Mouse (Mus musculus) MEL (cell line): ENCODE measurements around the gene Zbtb34. TPM values are rescaled to one million over a fixed set of nuclear protein-coding genes. Genes with fewer than 3 reads are reported as not detected.

Experiments
- DNase-seq: peaks from one replicate; pipeline ENCODE4 v3.0.0; 2011; ENCODE audit warnings: low read depth, low spot score
- H3K27ac ChIP-seq: 2 replicates; pipeline ENCODE4 v1.5.1; 2012; ENCODE audit warnings: low read depth, mild to moderate bottlenecking, control low read depth, low read length, moderate library complexity; ENCODE audit not compliant: control insufficient read depth
- H3K27me3 ChIP-seq, 2 experiments: fragments of 150-350 bp in 1 of 2; sonication (generic) in 1 of 2; 2 replicates each; pipeline ENCODE4 v1.6.1; 2012; ENCODE audit warnings: low read length in 2 of 2, mild to moderate bottlenecking in 2 of 2, improper control_type of control experiment in 1 of 2, moderate library complexity in 1 of 2; ENCODE audit not compliant: insufficient read depth in 2 of 2, control insufficient read depth in 1 of 2
- H3K36me3 ChIP-seq, 2 experiments: 2 replicates each; pipeline ENCODE4 v1.6.1; 2012 to 2014; ENCODE audit warnings: low read length in 2 of 2, improper control_type of control experiment in 1 of 2, inconsistent platforms in 1 of 2, mild to moderate bottlenecking in 1 of 2; ENCODE audit not compliant: insufficient read depth in 2 of 2, control insufficient read depth in 1 of 2
- H3K4me1 ChIP-seq, 2 experiments: fragments of 150-350 bp in 1 of 2; sonication (generic) in 1 of 2; 2 replicates each; pipeline ENCODE4 v1.6.1; 2012; ENCODE audit warnings: low read length in 2 of 2, improper control_type of control experiment in 1 of 2, mild to moderate bottlenecking in 1 of 2; ENCODE audit not compliant: insufficient read depth in 2 of 2, control insufficient read depth in 1 of 2
- H3K4me3 ChIP-seq, 2 experiments: fragments of 150-350 bp in 1 of 2; sonication (generic) in 1 of 2; 2 replicates each; pipeline ENCODE4 v1.5.1; 2012; ENCODE audit warnings: low read depth in 2 of 2, low read length in 2 of 2, mild to moderate bottlenecking in 2 of 2, moderate library complexity in 2 of 2, control low read depth in 1 of 2, improper control_type of control experiment in 1 of 2; ENCODE audit not compliant: control insufficient read depth in 1 of 2, insufficient read depth in 1 of 2
- H3K79me2 ChIP-seq: 2 replicates; pipeline ENCODE4 v1.6.1; 2012; ENCODE audit warnings: mild to moderate bottlenecking, low read length, moderate library complexity; ENCODE audit not compliant: control insufficient read depth, poor library complexity, insufficient read depth
- H3K9ac ChIP-seq: 2 replicates; pipeline ENCODE4 v1.6.1; 2012; ENCODE audit warnings: low read depth, mild to moderate bottlenecking, control low read depth, low read length, moderate library complexity; ENCODE audit not compliant: control insufficient read depth, poor library complexity, severe bottlenecking
- H3K9me3 ChIP-seq: fragments of 150-350 bp; sonication (generic); replicated peaks from 2 replicates; pipeline ENCODE4 v1.6.1; 2012; ENCODE audit warnings: mild to moderate bottlenecking, low read length, improper control_type of control experiment, moderate library complexity; ENCODE audit not compliant: insufficient read depth
- BHLHE40 ChIP-seq: IDR thresholded peaks from 2 replicates; pipeline ENCODE4 v1.6.1; 2012; ENCODE audit warnings: low read depth, mild to moderate bottlenecking, inconsistent platforms, low read length, improper control_type of control experiment, borderline replicate concordance
- CHD1 ChIP-seq: IDR thresholded peaks from 2 replicates; pipeline ENCODE4 v1.6.1; 2012; ENCODE audit warnings: low read depth, mild to moderate bottlenecking, inconsistent platforms, low read length, improper control_type of control experiment
- EP300 ChIP-seq, 2 experiments: IDR thresholded peaks; 2 replicates each; pipeline ENCODE4 v1.6.1; 2011; ENCODE audit warnings: improper control_type of control experiment in 2 of 2, low read length in 2 of 2, low read depth in 1 of 2, mild to moderate bottlenecking in 1 of 2
- ETS1 ChIP-seq: IDR thresholded peaks from 2 replicates; pipeline ENCODE4 v1.6.1; 2012; ENCODE audit warnings: low read depth, mild to moderate bottlenecking, inconsistent platforms, low read length, improper control_type of control experiment, moderate library complexity
- GATA1 ChIP-seq: IDR thresholded peaks from 2 replicates; pipeline ENCODE4 v1.6.1; 2011; ENCODE audit warnings: low read depth, low read length, improper control_type of control experiment
- MAFK ChIP-seq: IDR thresholded peaks from 2 replicates; pipeline ENCODE4 v1.6.1; 2011; ENCODE audit warnings: low read depth, mild to moderate bottlenecking, low read length, improper control_type of control experiment, borderline replicate concordance
- MAZ ChIP-seq: IDR thresholded peaks from 2 replicates; pipeline ENCODE4 v1.6.1; 2012; ENCODE audit warnings: low read depth, mild to moderate bottlenecking, inconsistent platforms, low read length, improper control_type of control experiment
- NRF1 ChIP-seq: IDR thresholded peaks from 2 replicates; pipeline ENCODE4 v1.6.1; 2014; ENCODE audit warnings: low read depth, mild to moderate bottlenecking, inconsistent platforms, low read length, improper control_type of control experiment, moderate library complexity; ENCODE audit not compliant: poor library complexity, insufficient read depth, severe bottlenecking
- POLR2AphosphoS2 ChIP-seq: IDR thresholded peaks from 2 replicates; pipeline ENCODE4 v1.6.1; 2011; ENCODE audit warnings: low read length, improper control_type of control experiment
- SIN3A ChIP-seq: IDR thresholded peaks from 2 replicates; pipeline ENCODE4 v1.6.1; 2012; ENCODE audit warnings: low read length, improper control_type of control experiment, inconsistent platforms
- TBP ChIP-seq: IDR thresholded peaks from 2 replicates; pipeline ENCODE4 v1.8.0; 2011; ENCODE audit warnings: low read depth, low read length, improper control_type of control experiment
- ZKSCAN1 ChIP-seq: IDR thresholded peaks from 2 replicates; pipeline ENCODE4 v1.6.1; 2012; ENCODE audit warnings: low read depth, mild to moderate bottlenecking, inconsistent platforms, low read length, improper control_type of control experiment, moderate library complexity
- polyA plus RNA-seq, 2 experiments: library from polyadenylated mRNA; stranded (reverse) in 1 of 2; unstranded in 1 of 2; fragments of >175 nt in 1 of 2; fragments of >200 nt in 1 of 2; gene quantifications; 2 replicates each; pipeline versions ENCODE4 v1.2.1 to v1.2.4; 2012; ENCODE audit warnings: low replicate concordance in 2 of 2, low read depth in 1 of 2; ENCODE audit not compliant: insufficient read length in 2 of 2, insufficient read depth in 1 of 2, missing spikeins in 1 of 2
- total RNA-seq: library from RNA; depleted of rRNA; stranded (reverse); fragments of 300-350 nt; gene quantifications from 2 replicates; pipeline ENCODE4 v1.2.3, GENCODE M21; 2012

The Zbtb34 gene
- total and polyA plus RNA-seq, 3 experiments = 9.6 to 10.1 TPM; not detected in 1

DNA sequence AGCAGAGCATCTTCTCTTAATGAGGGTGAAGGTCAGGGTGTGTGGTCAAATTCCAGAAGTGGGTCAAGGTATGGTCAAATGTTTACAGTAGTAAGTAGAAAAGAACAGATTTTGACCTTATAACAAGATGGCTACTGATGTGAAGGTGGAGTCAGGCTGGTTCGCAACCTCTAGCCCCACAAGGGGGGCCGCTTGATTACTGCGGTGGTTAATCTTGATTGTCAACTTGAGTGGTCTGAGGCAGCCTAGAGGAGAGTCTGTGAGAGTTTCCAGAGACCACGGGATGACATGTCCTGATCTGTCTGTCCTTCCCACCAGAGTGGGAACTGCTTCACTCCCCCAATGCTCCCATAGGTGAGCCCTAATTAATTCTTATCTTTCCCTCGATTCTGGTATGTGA lies 30.6 kb downstream of the Zbtb34 start:
- H3K4me3 ChIP-seq = no peak overlapping the region
- peaks cover 15 to 30% of the 10 kb centered on the region in 2 experiments for H3K4me1 ChIP-seq
- no peaks in the 10 kb centered on the region for H3K27me3 ChIP-seq
- no peaks in the 10 kb centered on the region for H3K9me3 ChIP-seq
- H3K79me2 ChIP-seq = no peaks in the 10 kb centered on the region
- no peak overlapping the region for H3K27ac ChIP-seq
- H3K36me3 ChIP-seq = peaks cover 0 to 26% of the 10 kb centered on the region in 2 experiments; a peak in 2 of 4 replicates
- no peak overlapping the region for H3K9ac ChIP-seq
- no peak for TF ChIP-seq EP300 (IDR thresholded peaks at IDR 0.05; ENCODE audit: low read depth in 1 of 2, low read length in 2 of 2)
- no peak for DNase-seq

DNA sequence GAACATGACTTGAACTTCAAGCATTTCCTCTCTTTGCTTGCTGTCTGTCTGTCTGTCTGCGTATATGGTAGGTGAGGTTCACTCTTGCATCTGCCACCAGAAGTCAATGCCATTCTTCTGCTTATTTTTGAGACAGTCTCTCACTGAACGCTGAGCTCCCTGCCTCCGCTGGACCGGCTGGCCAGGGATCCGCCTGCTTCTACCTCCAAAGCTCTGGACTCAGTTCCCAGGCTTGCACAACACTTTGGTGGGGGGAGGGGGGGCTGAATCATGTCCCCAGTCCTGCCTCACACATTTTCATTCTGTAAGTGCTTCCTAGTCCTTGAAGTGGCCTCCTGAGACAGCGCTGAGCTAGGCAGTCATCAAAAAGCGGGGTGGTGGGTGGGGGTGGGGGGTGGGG lies 32.0 kb downstream of the Zbtb34 start:
- Histone ChIP-seq H3K4me3 (no peak overlapping the region), H3K27ac (no peak overlapping the region), H3K4me1 (peaks cover 9 to 19% of the 10 kb centered on the region in 2 experiments), H3K36me3 (peaks cover 0 to 18% of the 10 kb centered on the region in 2 experiments; a peak in 2 of 4 replicates), H3K79me2 (no peaks in the 10 kb centered on the region), H3K9me3 (no peaks in the 10 kb centered on the region), H3K9ac (no peak overlapping the region), H3K27me3 (no peaks in the 10 kb centered on the region)
- TF ChIP-seq MAZ (no peak), SIN3A (no peak), EP300 (IDR thresholded peaks at IDR 0.05; ENCODE audit: low read depth in 1 of 2, low read length in 2 of 2) (no peak), GATA1 (no peak), BHLHE40 (no peak), ZKSCAN1 (no peak)
- DNase-seq = no peak

DNA sequence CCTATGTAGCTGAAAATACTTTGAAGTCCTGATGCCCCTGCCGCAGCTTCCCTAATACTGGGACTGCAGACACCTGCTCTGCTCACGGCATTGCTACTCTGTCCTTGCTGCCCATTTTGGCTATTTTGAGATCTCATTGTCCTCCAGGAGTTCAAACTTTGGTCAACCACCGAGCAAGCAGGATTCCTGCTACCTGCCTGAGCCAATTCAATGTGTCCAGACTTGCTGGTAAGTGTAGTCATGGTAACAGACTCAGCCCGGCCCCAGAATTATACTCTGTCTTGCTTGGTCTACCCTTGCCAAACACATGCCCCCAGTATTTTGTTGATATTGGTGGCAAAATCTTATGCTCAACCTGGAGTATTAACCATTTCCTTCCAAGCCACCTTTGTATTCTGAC lies 34.1 kb downstream of the Zbtb34 start:
- no peak for TF ChIP-seq MAFK
- H3K4me3 ChIP-seq = no peak overlapping the region

DNA sequence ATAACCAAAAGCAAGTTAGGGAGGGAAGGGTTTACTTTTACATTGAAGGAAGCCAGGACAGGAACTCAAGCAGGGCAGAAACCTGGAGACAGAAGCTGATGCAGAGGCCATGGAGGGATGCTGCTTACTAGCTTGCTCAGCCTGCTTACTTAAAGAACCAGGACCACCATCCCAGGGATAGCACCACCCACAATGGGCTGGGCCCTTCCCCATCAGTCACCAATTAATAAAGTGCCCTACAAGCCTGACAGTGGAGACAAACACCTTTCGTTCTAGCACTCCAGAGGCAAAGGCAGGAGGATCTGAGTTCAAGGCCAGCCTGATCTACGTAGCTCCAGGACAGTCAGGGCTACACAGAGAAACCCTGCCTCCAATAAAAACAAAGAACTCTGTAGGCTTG lies 36.1 kb downstream of the Zbtb34 start:
- Histone ChIP-seq H3K79me2 (no peaks in the 10 kb centered on the region), H3K4me1 (no peaks in the 10 kb centered on the region), H3K4me3 (no peak overlapping the region), H3K9ac (no peak overlapping the region), H3K36me3 (no peaks in the 10 kb centered on the region), H3K27me3 (no peaks in the 10 kb centered on the region), H3K9me3 (no peaks in the 10 kb centered on the region), H3K27ac (no peak overlapping the region)
- no peak for DNase-seq
- TF ChIP-seq NRF1 (no peak), CHD1 (no peak), POLR2AphosphoS2 (no peak), ETS1 (no peak), TBP (no peak), MAFK (no peak), BHLHE40 (no peak)

More for the DNA sequence above, 34.1 kb downstream of the Zbtb34 start:
- H3K4me1 ChIP-seq = peaks cover 0 to 8% of the 10 kb centered on the region in 2 experiments; a peak in 3 of 4 replicates
- H3K36me3 ChIP-seq = peaks cover 0 to 6% of the 10 kb centered on the region in 2 experiments; a peak in 2 of 4 replicates
- no peaks in the 10 kb centered on the region for H3K27me3 ChIP-seq
- H3K27ac ChIP-seq = no peak overlapping the region
- no peak overlapping the region for H3K9ac ChIP-seq
- H3K79me2 ChIP-seq = no peaks in the 10 kb centered on the region
- H3K9me3 ChIP-seq = no peaks in the 10 kb centered on the region
- DNase-seq = no peak
